Mouse (Mus musculus) neural tube, embryonic 15.5 days (tissue): Measurements from ENCODE around the gene Olfr713. TPM values are rescaled to one million over a fixed set of nuclear protein-coding genes. Genes with fewer than 3 reads are reported as not detected.

Source experiments
- polyA plus RNA-seq: library from polyadenylated mRNA; unstranded; fragments of >200 nt; fragmentation: Nextera tagmentation; extraction: Ambion mirVana; gene quantifications from 2 replicates; pipeline ENCODE4 v1.2.1, GENCODE M21; 2015

Olfr713 gene
- polyA plus RNA-seq, 1 experiment from 2014 or later, result not detected

Other genes starting within 250 kb of the Olfr713 start
- gene Olfr699, start 238.0 kb upstream of the Olfr713 start, polyA plus RNA-seq, result not detected in 2 replicates
- gene Olfr700, start 222.3 kb upstream of the Olfr713 start, polyA plus RNA-seq, result 0.22 TPM in 1 of 2 replicates, not detected in the other
- gene Olfr701, start 217.0 kb upstream of the Olfr713 start, polyA plus RNA-seq, result not detected in 2 replicates
- gene Olfr702, start 197.3 kb upstream of the Olfr713 start, polyA plus RNA-seq, result not detected in 2 replicates
- not detected in 2 replicates for gene Olfr703, start 187.8 kb upstream of the Olfr713 start, polyA plus RNA-seq
- not detected in 2 replicates for gene Olfr704, start 168.0 kb upstream of the Olfr713 start, polyA plus RNA-seq
- gene Olfr705, start 154.3 kb upstream of the Olfr713 start, polyA plus RNA-seq, result not detected in 2 replicates
- not detected in 2 replicates for gene Olfr706, start 143.0 kb upstream of the Olfr713 start, polyA plus RNA-seq
- not detected in 2 replicates for gene Olfr707, start 129.9 kb upstream of the Olfr713 start, polyA plus RNA-seq
- gene Olfr1532-ps1, start 123.2 kb upstream of the Olfr713 start, polyA plus RNA-seq, result not detected in 2 replicates
- gene Olfr709-ps1, start 99.0 kb upstream of the Olfr713 start, polyA plus RNA-seq, result not detected in 2 replicates
- gene Olfr710, start 82.9 kb upstream of the Olfr713 start, polyA plus RNA-seq, result not detected in 2 replicates
- gene Olfr6, start 67.2 kb upstream of the Olfr713 start, polyA plus RNA-seq, result not detected in 2 replicates
- gene Olfr711, start 55.7 kb upstream of the Olfr713 start, polyA plus RNA-seq, result not detected in 2 replicates
- gene Olfr2, start 25.1 kb upstream of the Olfr713 start, polyA plus RNA-seq, result not detected in 2 replicates
- gene Olfr714, start 39.8 kb downstream of the Olfr713 start, polyA plus RNA-seq, result not detected in 2 replicates
- not detected in 2 replicates for gene Olfr17, start 62.0 kb downstream of the Olfr713 start, polyA plus RNA-seq
- gene Olfr715b, start 79.2 kb downstream of the Olfr713 start, polyA plus RNA-seq, result not detected in 2 replicates
- gene Olfr715, start 99.9 kb downstream of the Olfr713 start, polyA plus RNA-seq, result not detected in 2 replicates
- gene Olfr716, start 107.2 kb downstream of the Olfr713 start, polyA plus RNA-seq, result not detected in 2 replicates
- not detected in 2 replicates for gene Nlrp14, start 135.8 kb downstream of the Olfr713 start, polyA plus RNA-seq
- not detected in 2 replicates for gene Rbmxl2, start 178.3 kb downstream of the Olfr713 start, polyA plus RNA-seq